Mouse (Mus musculus): Measurements from ENCODE around the gene Tpgs1.

Tpgs1 gene

GRCm38 (mm10) chr10:79666493-79666892, 2.7 kb upstream of the Tpgs1 start:
- intact Hi-C loops (cut with DNase I): loop anchor here (5.0 kb wide), 1 partner anchor 69 kb away; no protein-coding TSS in a partner anchor

- intact Hi-C loops (cut with DNase I): loop anchor here (5.0 kb wide), 1 partner anchor 71 kb away; no protein-coding TSS in a partner anchor
These were observed 1.1 kb upstream of the Tpgs1 start for GRCm38 (mm10) chr10:79668076-79668475.

- intact Hi-C loops (cut with DNase I): loop anchor here (5.0 kb wide), 1 partner anchor 72 kb away; no protein-coding TSS in a partner anchor
These were observed 448 bp downstream of the Tpgs1 start for GRCm38 (mm10) chr10:79669576-79670057.

- intact Hi-C loops (cut with DNase I): no loop called here
These were observed 1.1 kb downstream of the Tpgs1 start for GRCm38 (mm10) chr10:79670071-79670888.

GRCm38 (mm10) chr10:79671396-79672087, 2.4 kb downstream of the Tpgs1 start:
- intact Hi-C loops (cut with DNase I): no loop called here

- intact Hi-C loops (cut with DNase I): no loop called here
These were observed 2.9 kb downstream of the Tpgs1 start for GRCm38 (mm10) chr10:79672088-79672455.

- intact Hi-C loops (cut with DNase I): no loop called here
These were observed 3.9 kb downstream of the Tpgs1 start for GRCm38 (mm10) chr10:79673054-79673453.

GRCm38 (mm10) chr10:79675346-79676035, 6.3 kb downstream of the Tpgs1 start:
- intact Hi-C loops (cut with DNase I): no loop called here

- intact Hi-C loops (cut with DNase I): no loop called here
These were observed 11.7 kb downstream of the Tpgs1 start for GRCm38 (mm10) chr10:79680606-79681495.

GRCm38 (mm10) chr10:79681591-79682245, 12.5 kb downstream of the Tpgs1 start, which contains the start of gene Cdc34:
TSS of gene Cdc34 (plus strand) at chr10:79682195.
- intact Hi-C loops (cut with DNase I): no loop called here

GRCm38 (mm10) chr10:79682551-79682915, 13.4 kb downstream of the Tpgs1 start:
- intact Hi-C loops (cut with DNase I): no loop called here

- intact Hi-C loops (cut with DNase I): no loop called here
These were observed 13.9 kb downstream of the Tpgs1 start for GRCm38 (mm10) chr10:79682916-79683582.

- intact Hi-C loops (cut with DNase I): no loop called here
These were observed 14.8 kb downstream of the Tpgs1 start for GRCm38 (mm10) chr10:79683726-79684640.

- intact Hi-C loops (cut with DNase I): no loop called here
These were observed 15.8 kb downstream of the Tpgs1 start for GRCm38 (mm10) chr10:79684770-79685600.

GRCm38 (mm10) chr10:79686219-79686618, 17.1 kb downstream of the Tpgs1 start:
- intact Hi-C loops (cut with DNase I): no loop called here

- intact Hi-C loops (cut with DNase I): no loop called here
These were observed 17.5 kb downstream of the Tpgs1 start for GRCm38 (mm10) chr10:79686691-79687090.

GRCm38 (mm10) chr10:79687513-79687912, 18.3 kb downstream of the Tpgs1 start:
- intact Hi-C loops (cut with DNase I): no loop called here

- intact Hi-C loops (cut with DNase I): no loop called here
These were observed 19.6 kb downstream of the Tpgs1 start, which contains the start of gene Gzmm for GRCm38 (mm10) chr10:79688720-79689119. TSS of gene Gzmm (plus strand) at chr10:79689020.

Data from adrenal gland (tissue).